In the genomic region with DNA sequence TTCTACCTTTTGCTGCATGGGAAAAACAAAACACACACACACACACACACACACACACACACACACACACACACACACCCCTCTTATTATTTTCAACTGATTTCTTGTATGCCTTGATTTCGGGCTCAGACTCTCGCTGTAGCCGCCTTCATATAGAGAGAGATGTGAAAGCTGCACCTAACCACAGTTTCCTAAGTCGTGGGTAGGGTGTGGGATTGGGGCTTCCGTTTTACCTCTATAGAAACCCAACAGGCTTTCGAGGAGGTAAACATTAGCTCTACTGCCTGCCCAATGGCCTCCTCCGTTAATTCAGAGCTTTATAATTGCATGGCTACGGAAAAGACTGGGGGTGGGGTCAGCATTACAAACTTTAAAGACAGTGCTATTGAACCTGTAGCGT, we compare ENCODE assay signal across 8 mouse cellular contexts. TPM values are rescaled to one million over a fixed set of nuclear protein-coding genes. Genes with fewer than 3 reads are reported as not detected.
DNase-seq lines count a peak whose midpoint lies in the region; ATAC-seq and TF ChIP-seq lines count a peak whose summit lies in the region.

No protein-coding gene starts in this region.

- ATAC-seq in kidney, postnatal 0 days (replicated peaks; ENCODE audit: low FRiP score, low read depth), result no peak
- ATAC-seq in embryonic facial prominence, embryonic 11.5 days (replicated peaks; ENCODE audit: insufficient number of reproducible peaks, low FRiP score, low TSS enrichment, low read depth), result no peak
- ATAC-seq in intestine, embryonic 16.5 days, result 0 out of 2 replicates have a peak, but pooled peaks have one; percentile 1

- no peaks in the 10 kb centered on the region for H3K9me3 ChIP-seq in kidney, postnatal 0 days (replicated peaks; ENCODE audit: low read length)
- no peaks in the 10 kb centered on the region for H3K9me3 ChIP-seq in embryonic facial prominence, embryonic 11.5 days (replicated peaks; ENCODE audit: control insufficient read depth, low read length)
- H3K9me3 ChIP-seq in intestine, embryonic 16.5 days (ENCODE audit: control insufficient read depth, low read length), result no peaks in the 10 kb centered on the region

- H3K27me3 ChIP-seq in kidney, postnatal 0 days (ENCODE audit: insufficient read depth, low read length), result no peaks in the 10 kb centered on the region
- H3K27me3 ChIP-seq in embryonic facial prominence, embryonic 11.5 days (ENCODE audit: control insufficient read depth, insufficient read depth, low read length), result no peaks in the 10 kb centered on the region
- no peaks in the 10 kb centered on the region for H3K27me3 ChIP-seq in intestine, embryonic 16.5 days (replicated peaks; ENCODE audit: control insufficient read depth, insufficient read depth, low read length)

- 92% methylated on average over 9 of the region's 9 CpGs for WGBS in kidney, postnatal 0 days
- WGBS in embryonic facial prominence, embryonic 11.5 days, result 90% methylated on average over 9 of the region's 9 CpGs
- 85% methylated on average over 9 of the region's 9 CpGs for WGBS in intestine, embryonic 16.5 days

- H3K4me2 ChIP-seq in kidney, postnatal 0 days (ENCODE audit: low read length), result peak overlapping the region; percentile 72; the same call in 1 of the 2 replicates
- H3K4me2 ChIP-seq in embryonic facial prominence, embryonic 11.5 days (ENCODE audit: low read depth, low read length), result no peak overlapping the region
- H3K4me2 ChIP-seq in intestine, embryonic 16.5 days (ENCODE audit: low read depth, low read length), result no peak overlapping the region

- no peak overlapping the region for H3K27ac ChIP-seq in kidney, postnatal 0 days
- H3K27ac ChIP-seq in embryonic facial prominence, embryonic 11.5 days (replicated peaks; ENCODE audit: low read depth, low read length), result no peak overlapping the region
- no peak overlapping the region for H3K27ac ChIP-seq in intestine, embryonic 16.5 days (ENCODE audit: low read length)

- intact Hi-C loops in gastrocnemius, postnatal 36 days (cut with DNase I), result no loop called here

- TF ChIP-seq CTCF in kidney, postnatal 0 days (IDR thresholded peaks at IDR 0.05; ENCODE audit: low read depth), result no peak

- H3K9ac ChIP-seq in kidney, postnatal 0 days (ENCODE audit: low read depth, low read length), result no peak overlapping the region
- peak overlapping the region; percentile 86; the same call in 1 of the 2 replicates for H3K9ac ChIP-seq in embryonic facial prominence, embryonic 11.5 days (replicated peaks; ENCODE audit: low read length)
- no peak overlapping the region for H3K9ac ChIP-seq in intestine, embryonic 16.5 days (ENCODE audit: low read depth, low read length)

- DNase-seq in kidney, postnatal 0 days (ENCODE audit: low spot score), result no peak
- DNase-seq in kidney, adult 8-10 months, result no peak
- DNase-seq in embryonic facial prominence, embryonic 11.5 days (ENCODE audit: low spot score), result no peak
- peak; percentile 18 for DNase-seq in naive thymus-derived CD4-positive, alpha-beta T cell, adult 2 months (ENCODE audit: low read depth)
- no peak for DNase-seq in urinary bladder, postnatal 14 days (ENCODE audit: low spot score)
- no peak for DNase-seq in cerebellum, postnatal 14 days
- no peak for DNase-seq in gastrocnemius, postnatal 36 days

- H3K4me1 ChIP-seq in kidney, postnatal 0 days (replicated peaks; ENCODE audit: insufficient read depth, low read length), result no peaks in the 10 kb centered on the region
- H3K4me1 ChIP-seq in embryonic facial prominence, embryonic 11.5 days (ENCODE audit: control insufficient read depth, insufficient read depth, low read length), result no peaks in the 10 kb centered on the region
- H3K4me1 ChIP-seq in intestine, embryonic 16.5 days (ENCODE audit: control insufficient read depth, insufficient read depth, low read length), result no peaks in the 10 kb centered on the region

- H3K4me3 ChIP-seq in kidney, postnatal 0 days (replicated peaks; ENCODE audit: low read depth, low read length), result no peak overlapping the region
- H3K4me3 ChIP-seq in embryonic facial prominence, embryonic 11.5 days (ENCODE audit: low read depth, low read length), result no peak overlapping the region
- H3K4me3 ChIP-seq in intestine, embryonic 16.5 days (ENCODE audit: low read length), result no peak overlapping the region

- H3K36me3 ChIP-seq in kidney, postnatal 0 days (ENCODE audit: insufficient read depth, low read length), result no peaks in the 10 kb centered on the region
- H3K36me3 ChIP-seq in embryonic facial prominence, embryonic 11.5 days (replicated peaks; ENCODE audit: control insufficient read depth, insufficient read depth, low read depth, low read length), result no peaks in the 10 kb centered on the region
- no peaks in the 10 kb centered on the region for H3K36me3 ChIP-seq in intestine, embryonic 16.5 days (ENCODE audit: control insufficient read depth, insufficient read depth, low read length)

RNA-seq across cellular contexts. Expression of gene Fer, which starts 12.8 kb away (rescaled TPM):
- polyA plus RNA-seq in kidney, postnatal 0 days (2015; fragmentation: Nextera tagmentation; extraction: Ambion mirVana), result 24.1 and 26.2 TPM in 2 replicates
- polyA plus RNA-seq in embryonic facial prominence, embryonic 11.5 days (2014; fragmentation: Nextera tagmentation; extraction: Ambion mirVana), result 34.6 and 34.7 TPM in 2 replicates
- polyA plus RNA-seq in intestine, embryonic 16.5 days (2015; fragmentation: Nextera tagmentation; extraction: Ambion mirVana), result 20.7 and 20.9 TPM in 2 replicates
- total RNA-seq in gastrocnemius, postnatal 36 days (2021), result 10 to 100 TPM; 10.0 to 10.3 TPM

RNA-seq across cellular contexts. Expression of gene A930002H24Rik, which starts 13.6 kb away (rescaled TPM):
- polyA plus RNA-seq in kidney, postnatal 0 days (2015; fragmentation: Nextera tagmentation; extraction: Ambion mirVana), result 5.3 and 6.4 TPM in 2 replicates
- 2.9 and 4.1 TPM in 2 replicates for polyA plus RNA-seq in embryonic facial prominence, embryonic 11.5 days (2014; fragmentation: Nextera tagmentation; extraction: Ambion mirVana)
- polyA plus RNA-seq in intestine, embryonic 16.5 days (2015; fragmentation: Nextera tagmentation; extraction: Ambion mirVana), result 2.0 and 2.9 TPM in 2 replicates
- not detected for total RNA-seq in gastrocnemius, postnatal 36 days (2021)
